Mouse (Mus musculus) cerebellum, adult 2 months (tissue): ENCODE data around the gene Grm1. TPM values are rescaled to one million over a fixed set of nuclear protein-coding genes. Genes with fewer than 3 reads are reported as not detected.

Experiments used
- DNase-seq, 2 experiments: peaks; one replicate each; pipeline ENCODE4 v3.0.0; 2021
- H3K27ac ChIP-seq: fragments of 200-500 bp; 2 replicates; pipeline ENCODE4 v1.5.1; 2012; ENCODE audit warnings: low read length, control low read depth, inconsistent platforms; ENCODE audit not compliant: insufficient read depth
- H3K27me3 ChIP-seq: fragments of 200-500 bp; 2 replicates; pipeline ENCODE4 v1.6.1; 2012; ENCODE audit warnings: inconsistent platforms, mild to moderate bottlenecking, low read length, moderate library complexity; ENCODE audit not compliant: control insufficient read depth, insufficient read depth
- H3K4me1 ChIP-seq: fragments of 200-500 bp; 2 replicates; pipeline ENCODE4 v1.6.1; 2011; ENCODE audit warnings: low read length; ENCODE audit not compliant: control insufficient read depth, insufficient read depth
- H3K4me3 ChIP-seq: fragments of 200-500 bp; replicated peaks from 2 replicates; pipeline ENCODE3; 2011; ENCODE audit warnings: mild to moderate bottlenecking, low read depth, low read length, control low read depth; ENCODE audit not compliant: insufficient read depth
- CTCF ChIP-seq: fragments of 200-500 bp; IDR thresholded peaks from 2 replicates; pipeline ENCODE4 v1.5.1; 2011; ENCODE audit warnings: low read depth, mild to moderate bottlenecking, control low read depth, low read length, moderate library complexity, borderline replicate concordance; ENCODE audit not compliant: insufficient read depth
- POLR2A ChIP-seq: fragments of 200-500 bp; IDR thresholded peaks from 2 replicates; pipeline ENCODE4 v1.6.1; 2011; ENCODE audit warnings: low read length, control low read depth, borderline replicate concordance; ENCODE audit not compliant: insufficient read depth
- WGBS: fragments of 180-500 bp; shearing (Covaris S2); methylation state at CpG from one replicate; pipeline ENCODE4 v1.1.7; 2018; 5-methylcytosine and 5-hydroxymethylcytosine counted together
- polyA plus RNA-seq: library from polyadenylated mRNA; depleted of rRNA; stranded (reverse); fragments of >200 nt; gene quantifications from 2 replicates; pipeline ENCODE4 v1.2.3, GENCODE M21; 2012

Gene Grm1
- polyA plus RNA-seq, 1 experiment = 69.6 TPM

GRCm38 (mm10) chr10:10845059-10845685 lies 237.0 kb downstream of the Grm1 start:
- H3K4me1 ChIP-seq = peaks cover 19% of the 10 kb centered on the region; the same call in 1 of the 2 replicates
- H3K4me3 ChIP-seq = no peak overlapping the region
- no peaks in the 10 kb centered on the region for H3K27me3 ChIP-seq
- TF ChIP-seq POLR2A = no peak
- no peak for TF ChIP-seq CTCF
- peak in 1 of 2 experiments; percentile 36 for DNase-seq
- no peak overlapping the region for H3K27ac ChIP-seq
- WGBS = 69% methylated on average over 5 of the region's 5 CpGs

- Histone ChIP-seq H3K27ac (peak overlapping the region; percentile 11; the same call in 1 of the 2 replicates), H3K4me1 (peaks cover 11% of the 10 kb centered on the region), H3K27me3 (no peaks in the 10 kb centered on the region), H3K4me3 (no peak overlapping the region)
- DNase-seq = peak; percentile 46 to 61
- no peak for TF ChIP-seq CTCF
- TF ChIP-seq POLR2A = no peak
These were observed 246.8 kb downstream of the Grm1 start for GRCm38 (mm10) chr10:10835406-10835805.

GRCm38 (mm10) chr10:10834828-10835227 lies 247.3 kb downstream of the Grm1 start:
- peaks cover 11% of the 10 kb centered on the region for H3K4me1 ChIP-seq
- WGBS = 26% methylated on average over 3 of the region's 3 CpGs
- DNase-seq = peak in 1 of 2 experiments; percentile 62
- no peak overlapping the region; the same call in 1 of the 2 replicates for H3K27ac ChIP-seq
- no peak overlapping the region for H3K4me3 ChIP-seq
- no peaks in the 10 kb centered on the region for H3K27me3 ChIP-seq
- TF ChIP-seq POLR2A (no peak), CTCF (no peak)

GRCm38 (mm10) chr10:10831141-10831540 lies 251.0 kb downstream of the Grm1 start:
- Histone ChIP-seq H3K27me3 (no peaks in the 10 kb centered on the region), H3K27ac (no peak overlapping the region), H3K4me3 (no peak overlapping the region), H3K4me1 (peaks cover 13% of the 10 kb centered on the region)
- 40% methylated on average over 1 of the region's 1 CpGs for WGBS
- TF ChIP-seq CTCF (no peak), POLR2A (no peak)
- no peak for DNase-seq

GRCm38 (mm10) chr10:10827308-10827707 lies 254.8 kb downstream of the Grm1 start:
- peak; percentile 44 to 64 for DNase-seq
- WGBS = 9% methylated on average over 1 of the region's 1 CpGs
- H3K4me1 ChIP-seq = peaks cover 5% of the 10 kb centered on the region; the same call in 1 of the 2 replicates
- 0 out of 2 replicates have a peak overlapping the region, but pooled peaks have one; percentile 22 for H3K27ac ChIP-seq
- H3K4me3 ChIP-seq = no peak overlapping the region
- no peak for TF ChIP-seq POLR2A
- no peak for TF ChIP-seq CTCF
- no peaks in the 10 kb centered on the region for H3K27me3 ChIP-seq

- Histone ChIP-seq H3K4me1 (peaks cover 3% of the 10 kb centered on the region; the same call in 1 of the 2 replicates), H3K4me3 (no peak overlapping the region), H3K27me3 (no peaks in the 10 kb centered on the region), H3K27ac (no peak overlapping the region)
- WGBS = 55% methylated on average over 2 of the region's 2 CpGs
- TF ChIP-seq POLR2A (no peak), CTCF (no peak)
- DNase-seq = no peak
These were observed 264.1 kb downstream of the Grm1 start for GRCm38 (mm10) chr10:10818061-10818460.

GRCm38 (mm10) chr10:10814631-10815216 lies 267.4 kb downstream of the Grm1 start:
- DNase-seq = no peak
- Histone ChIP-seq H3K27ac (no peak overlapping the region), H3K27me3 (no peaks in the 10 kb centered on the region), H3K4me3 (no peak overlapping the region), H3K4me1 (peaks cover 4% of the 10 kb centered on the region; the same call in 1 of the 2 replicates)
- 89% methylated on average over 2 of the region's 2 CpGs for WGBS
- TF ChIP-seq POLR2A = no peak
- no peak for TF ChIP-seq CTCF
